Mouse (Mus musculus) layer of hippocampus, postnatal 10 days (tissue): ENCODE measurements around the gene Utrn. TPM values are rescaled to one million over a fixed set of nuclear protein-coding genes. Genes with fewer than 3 reads are reported as not detected.

ENCODE experiments used
- DNase-seq, 2 experiments: peaks; one replicate each; pipeline ENCODE4 v3.0.0; 2021; ENCODE audit warnings: low spot score in 2 of 2
- total RNA-seq, 2 experiments: library from RNA; stranded (reverse); gene quantifications; 2 replicates each; pipeline ENCODE4 v1.2.3; 2021

The Utrn gene
- total RNA-seq, 2 experiments from 2014 or later, result 33.1 to 33.6 TPM

DNA sequence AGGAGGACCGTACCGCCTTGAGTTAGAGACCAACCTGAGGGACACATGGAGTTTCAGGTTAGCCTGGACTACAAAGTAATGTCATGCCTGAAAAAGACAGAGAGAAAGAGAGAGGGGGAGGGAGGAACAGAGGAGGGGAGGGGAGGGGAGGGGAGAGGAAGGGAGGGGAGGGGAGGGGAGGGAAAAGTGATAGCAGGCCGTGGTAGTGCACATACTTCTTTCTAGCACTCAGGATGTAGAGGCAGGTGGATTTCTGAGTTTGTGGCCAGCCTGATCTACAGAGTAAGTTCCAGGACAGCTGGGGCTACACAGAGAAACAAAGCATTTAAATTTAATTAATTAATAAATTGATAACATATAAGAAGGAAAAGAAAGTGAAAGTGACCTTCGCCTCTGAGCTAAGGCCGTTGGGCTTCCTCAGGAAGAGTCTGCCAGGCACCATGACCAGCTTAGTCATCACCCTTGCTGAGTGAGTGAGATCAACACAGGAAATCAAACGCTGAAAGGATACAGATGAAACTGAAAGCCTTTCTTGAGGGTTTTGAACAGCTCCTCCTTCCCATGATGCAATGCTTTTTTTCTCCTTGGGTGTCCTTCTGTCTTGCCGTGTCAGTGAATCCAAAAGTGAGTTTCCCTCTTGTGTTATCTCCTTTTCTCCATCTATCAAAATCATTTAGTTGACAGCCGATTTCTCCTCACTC is 5.6 kb upstream of the Utrn start:
- DNase-seq, result no peak

DNA sequence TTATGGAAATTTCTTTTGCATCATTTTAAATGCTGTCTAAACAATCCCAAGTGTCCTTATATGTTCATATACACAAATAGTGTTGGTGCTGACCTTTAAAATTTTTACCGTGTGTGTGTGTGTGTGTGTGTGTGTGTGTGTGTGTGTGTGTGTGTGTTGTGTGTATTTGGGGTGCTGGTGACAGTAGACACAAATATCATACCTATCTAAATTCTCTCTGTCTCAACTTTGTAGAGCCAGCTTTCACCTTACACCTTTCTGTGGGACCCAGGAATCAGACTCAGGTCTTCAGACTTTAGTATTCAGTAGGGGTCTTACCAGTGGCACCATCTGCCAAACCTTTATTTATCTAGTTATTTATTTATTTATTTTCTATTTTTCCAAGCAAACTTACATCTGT is 681 bp upstream of the Utrn start:
- DNase-seq, result no peak

DNA sequence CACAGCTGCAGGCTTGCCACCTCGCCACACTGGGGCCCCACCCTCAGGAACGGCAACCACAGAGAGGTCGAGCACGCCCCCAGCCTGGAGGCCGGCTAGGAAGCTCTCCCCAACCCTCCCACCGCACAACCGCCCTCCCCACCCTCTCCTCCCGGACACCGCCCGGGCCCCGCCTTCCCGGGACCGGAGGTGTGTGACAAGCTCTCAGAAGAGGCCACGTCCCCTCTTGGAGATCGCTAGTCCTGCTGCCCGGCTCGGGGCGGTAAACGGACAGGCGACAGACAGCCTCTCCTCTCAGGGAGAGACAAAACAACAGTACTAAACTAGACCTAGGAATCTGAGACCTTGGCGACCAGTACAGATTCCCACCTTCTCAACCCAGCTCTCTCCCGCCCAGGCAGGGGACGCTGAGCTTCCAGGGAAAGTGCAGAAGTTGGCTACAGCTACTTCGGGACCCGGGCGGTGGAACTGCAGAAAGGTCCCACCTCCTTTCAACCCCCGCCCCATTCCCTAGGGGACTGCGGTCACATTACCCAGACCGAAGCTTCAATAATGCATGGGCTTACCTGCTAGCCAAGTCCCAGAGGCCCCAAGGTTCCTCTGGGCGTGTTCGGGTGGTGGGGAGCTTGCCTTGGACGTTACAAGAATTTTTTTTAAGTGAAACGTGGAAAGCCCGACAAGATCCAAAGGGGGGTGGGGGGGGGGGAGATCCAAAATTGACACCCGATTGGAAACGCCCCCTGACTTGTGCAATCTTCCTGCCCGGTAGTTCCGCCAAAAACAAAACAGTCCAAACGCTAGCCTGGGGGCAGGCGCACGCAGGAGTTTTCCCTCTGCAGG is 756 bp downstream of the Utrn start:
- DNase-seq, result peak; percentile 29 to 45

DNA sequence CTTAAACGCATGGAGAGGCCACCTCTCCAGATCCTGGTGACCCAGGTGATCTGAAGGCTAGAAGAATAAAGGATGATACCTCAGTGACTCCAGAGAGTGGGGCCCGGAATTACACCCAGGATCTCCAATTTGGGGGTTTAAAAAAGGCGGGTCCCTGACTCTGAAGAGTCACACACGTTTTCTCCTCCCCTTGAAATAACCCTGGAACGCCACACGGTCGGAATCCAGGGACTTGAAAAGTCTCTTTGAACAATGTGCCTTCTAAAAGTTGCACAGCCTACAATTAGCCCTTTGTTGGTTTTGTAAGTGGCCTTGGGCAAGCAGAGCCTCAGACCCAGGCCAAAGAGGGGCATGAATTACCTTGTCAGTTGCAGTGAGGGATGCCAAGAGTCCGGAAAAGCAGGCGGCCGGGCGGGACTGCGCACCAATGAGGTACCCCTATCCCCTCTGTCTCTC is 1.4 kb downstream of the Utrn start:
- DNase-seq, result no peak

DNA sequence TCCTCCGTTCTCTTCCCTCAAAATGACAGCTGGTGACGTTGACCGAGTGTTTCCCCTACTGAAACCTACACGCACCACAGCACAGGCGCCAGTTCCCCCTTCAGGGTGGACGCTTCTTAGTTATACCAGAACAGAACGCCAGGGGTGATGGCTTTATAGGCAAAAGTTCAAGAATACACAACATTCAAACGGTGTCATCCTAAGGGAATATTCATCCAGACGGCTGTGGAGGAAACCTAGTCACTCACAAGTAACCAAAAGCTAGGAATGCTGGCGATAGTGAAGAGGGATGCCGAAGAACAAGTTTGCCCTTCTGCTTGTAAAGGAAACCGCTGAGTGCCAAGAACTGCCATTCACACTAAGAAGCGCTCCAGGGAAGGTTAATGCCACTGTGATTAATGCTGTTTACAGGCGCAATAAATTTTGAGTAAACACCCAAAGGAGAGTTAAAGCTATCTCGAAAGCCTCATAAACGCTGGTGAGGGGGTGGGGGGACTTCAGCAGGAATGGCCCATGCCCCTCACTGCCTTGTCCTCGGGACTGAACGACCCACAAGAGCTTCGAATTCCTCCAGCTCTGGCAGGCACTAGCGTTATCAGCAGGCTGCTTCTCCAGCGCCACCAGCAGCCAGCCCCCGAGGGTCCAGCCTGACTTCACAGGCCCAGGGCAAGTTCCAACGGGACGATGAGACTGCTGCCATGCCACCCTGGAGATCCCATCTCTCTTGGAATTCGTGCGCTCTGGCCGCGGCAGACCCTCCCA is 2.0 kb downstream of the Utrn start:
- peak in 1 of 2 experiments; percentile 21 for DNase-seq

DNA sequence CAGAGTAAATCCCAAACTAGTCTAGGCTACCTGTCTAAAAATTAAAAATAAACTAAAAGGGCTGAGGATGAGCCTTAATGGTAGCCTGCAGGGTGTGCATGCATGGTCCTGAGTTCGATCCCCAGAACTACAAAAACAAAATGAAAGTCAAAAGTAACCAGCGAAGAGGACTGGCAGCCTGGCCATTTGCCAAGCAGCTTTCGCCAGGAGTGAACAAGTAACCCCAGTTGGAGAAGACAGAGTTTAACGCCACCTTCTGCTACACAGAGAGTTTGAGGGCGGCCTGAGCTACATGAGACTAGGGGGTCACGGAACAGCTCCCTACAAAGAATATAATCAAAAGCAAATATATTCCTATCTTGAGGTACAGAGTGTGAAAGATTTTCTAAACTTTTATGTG is 4.0 kb downstream of the Utrn start:
- no peak for DNase-seq

DNA sequence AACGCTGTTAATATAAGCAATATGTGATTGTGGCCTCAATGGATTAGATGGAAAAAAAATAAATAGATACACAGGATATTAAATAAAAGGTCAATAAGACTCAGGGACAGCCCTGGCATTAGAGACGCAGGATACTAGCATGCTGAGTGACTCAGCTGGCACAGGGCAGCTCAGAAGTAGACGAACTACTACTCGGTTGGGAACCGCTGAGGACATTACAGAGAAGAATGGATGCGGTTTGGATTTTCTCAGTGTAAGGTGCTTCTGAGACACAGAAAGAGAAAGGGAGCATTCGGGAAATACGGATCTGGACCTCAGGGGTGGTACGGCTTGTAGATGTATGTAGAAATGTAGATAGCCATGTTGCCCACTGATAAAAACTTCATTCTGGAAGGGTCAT is 5.6 kb downstream of the Utrn start:
- no peak for DNase-seq

DNA sequence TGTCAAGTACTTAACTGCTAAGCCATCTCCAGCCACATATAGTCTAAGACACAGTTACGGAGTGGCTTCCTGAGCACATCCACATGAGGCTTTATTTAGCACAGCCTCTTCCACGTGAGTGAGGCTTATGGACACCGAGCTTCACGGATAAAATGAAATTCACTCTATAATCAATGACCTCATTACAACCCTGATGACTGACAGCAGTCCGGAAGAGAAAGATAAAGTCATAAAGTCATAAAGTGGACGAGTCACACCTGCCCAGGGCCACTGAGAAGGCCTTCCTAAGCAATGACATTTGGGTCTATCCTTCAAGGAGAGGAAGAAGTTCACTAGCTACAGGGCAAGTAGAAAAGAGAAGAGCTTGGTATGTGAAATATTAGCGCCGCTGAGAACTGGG is 7.1 kb downstream of the Utrn start:
- no peak for DNase-seq

DNA sequence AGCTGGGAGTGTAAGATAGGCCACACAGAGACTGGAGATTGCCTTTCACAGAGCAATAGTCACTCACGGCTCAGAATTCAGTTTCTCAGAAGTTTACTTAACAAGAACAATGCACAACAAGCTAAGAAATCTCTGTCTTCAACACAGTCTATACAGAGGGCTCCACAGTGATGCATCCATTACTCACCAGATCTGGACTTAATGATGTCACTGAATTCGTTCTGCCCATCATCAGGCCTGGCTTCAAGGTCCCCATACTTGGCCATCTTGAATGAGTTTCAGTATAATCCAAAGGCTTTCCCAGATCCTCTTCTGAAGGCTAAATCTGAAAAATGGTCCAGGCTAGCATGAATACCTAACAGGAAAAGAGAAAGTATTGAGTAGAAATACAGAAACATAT is 7.8 kb downstream of the Utrn start:
- DNase-seq, result no peak

DNA sequence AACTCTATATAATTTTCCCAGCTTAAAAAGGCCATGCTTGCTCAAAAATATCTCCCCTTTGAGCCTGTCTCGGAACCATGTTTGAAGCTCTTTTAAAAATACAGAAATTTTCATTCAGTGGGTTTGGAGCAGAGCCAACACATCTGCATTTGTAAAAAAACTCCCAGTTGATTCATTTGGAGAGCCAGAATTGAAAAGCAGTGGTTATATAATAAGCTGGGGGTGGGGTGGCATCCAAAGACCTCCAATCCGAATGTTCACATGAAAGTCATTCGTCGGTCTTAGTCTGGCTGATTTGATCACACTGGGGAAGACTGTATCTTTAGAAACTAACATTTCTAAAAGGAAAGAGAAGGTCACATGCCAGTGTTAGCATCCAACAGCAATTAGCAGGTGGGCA is 8.4 kb downstream of the Utrn start:
- no peak for DNase-seq

DNA sequence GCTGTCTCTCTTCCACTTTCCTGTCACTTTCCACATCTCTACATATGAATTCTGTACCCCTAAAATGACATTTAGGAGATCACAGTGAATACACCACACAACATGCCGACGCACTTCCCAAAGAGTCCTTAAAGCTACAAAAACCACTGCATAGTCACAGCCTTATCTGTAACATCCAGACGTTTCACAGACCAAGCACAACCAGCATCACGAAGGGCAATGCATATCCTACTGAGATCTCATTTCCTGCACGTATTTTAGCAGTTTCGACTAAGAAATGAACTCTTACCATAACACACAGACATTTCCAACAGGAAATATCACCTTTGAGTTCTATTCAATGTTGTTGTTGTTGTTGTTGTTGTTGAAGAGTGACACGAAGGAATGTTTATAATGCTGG is 8.8 kb downstream of the Utrn start:
- no peak for DNase-seq

DNA sequence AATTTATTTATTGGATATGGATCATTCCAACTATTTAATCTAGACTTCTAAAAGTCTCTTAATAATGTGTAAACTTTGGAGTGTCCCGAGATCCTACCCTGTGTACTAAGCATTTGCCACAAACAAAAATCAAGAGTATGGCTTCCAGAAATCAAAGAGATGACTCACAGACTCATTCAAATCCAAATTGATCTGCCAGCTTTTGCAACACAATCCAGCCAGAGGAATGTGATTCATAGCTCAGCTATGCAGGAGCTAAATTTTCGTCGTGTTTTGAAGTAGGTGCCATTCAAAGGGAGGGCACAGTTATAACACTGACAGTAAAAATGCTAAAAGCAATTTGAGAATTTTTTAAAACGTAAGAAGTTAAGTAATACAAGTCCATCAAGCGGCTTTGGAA is 11.1 kb downstream of the Utrn start:
- DNase-seq, result no peak

DNA sequence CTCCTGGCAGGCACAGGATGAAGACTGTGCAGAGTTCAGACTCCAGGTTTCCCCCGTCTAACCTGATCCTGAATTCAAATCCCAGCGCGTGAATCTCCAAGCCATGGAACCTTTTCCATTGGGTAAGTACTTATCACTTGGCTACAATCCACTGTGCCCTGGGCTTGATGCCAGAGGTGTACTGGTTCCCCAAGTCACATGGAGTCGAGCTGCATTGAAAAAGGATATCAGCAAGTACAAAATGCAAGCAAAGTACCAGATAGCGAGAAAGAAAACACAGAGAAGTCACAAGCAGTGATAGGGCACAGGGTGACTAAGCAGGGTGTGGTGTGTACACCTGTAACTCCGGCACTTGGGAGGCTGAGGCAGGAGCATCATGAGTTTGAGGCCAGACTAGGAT is 14.9 kb downstream of the Utrn start:
- DNase-seq, result no peak

DNA sequence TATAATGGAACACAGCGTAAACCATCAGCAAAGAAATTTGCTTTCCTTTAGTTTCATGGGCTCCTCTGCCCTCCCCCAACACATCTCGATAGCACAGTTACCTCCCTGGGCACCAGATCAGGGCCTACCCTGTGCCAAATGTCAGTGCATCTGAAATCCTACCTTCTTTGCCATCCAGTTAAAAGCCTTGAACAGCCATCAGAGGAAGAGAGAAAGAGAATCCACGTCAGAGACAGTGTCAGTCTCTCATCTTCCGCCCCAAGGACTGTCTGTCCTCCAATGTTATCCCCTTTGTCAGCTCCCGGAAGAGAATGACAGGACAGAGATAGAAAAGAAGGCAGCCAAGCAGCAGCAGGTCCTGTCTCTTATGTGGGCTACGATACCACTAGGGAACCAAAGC is 15.4 kb downstream of the Utrn start:
- no peak for DNase-seq

DNA sequence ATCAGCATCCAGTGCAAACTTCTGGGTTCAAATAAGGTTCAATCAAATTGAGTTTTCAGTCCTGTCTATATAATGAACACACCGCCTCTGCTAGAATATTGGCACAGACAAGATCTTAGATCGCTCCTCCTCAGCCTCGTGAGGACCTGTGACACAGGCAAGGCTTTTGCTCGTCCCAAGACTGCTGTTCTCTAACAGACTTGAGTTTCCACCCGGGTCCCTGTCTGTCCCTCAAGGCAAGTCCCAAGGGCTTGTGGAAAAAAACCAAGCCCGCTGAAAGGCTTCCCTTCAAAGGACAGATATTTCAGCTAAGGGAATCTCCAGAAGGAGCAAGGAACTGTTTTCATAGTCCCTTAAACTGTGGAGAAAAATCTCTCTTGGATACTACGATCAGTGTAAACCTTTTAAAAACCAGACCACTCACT is 16.0 kb downstream of the Utrn start:
- no peak for DNase-seq

DNA sequence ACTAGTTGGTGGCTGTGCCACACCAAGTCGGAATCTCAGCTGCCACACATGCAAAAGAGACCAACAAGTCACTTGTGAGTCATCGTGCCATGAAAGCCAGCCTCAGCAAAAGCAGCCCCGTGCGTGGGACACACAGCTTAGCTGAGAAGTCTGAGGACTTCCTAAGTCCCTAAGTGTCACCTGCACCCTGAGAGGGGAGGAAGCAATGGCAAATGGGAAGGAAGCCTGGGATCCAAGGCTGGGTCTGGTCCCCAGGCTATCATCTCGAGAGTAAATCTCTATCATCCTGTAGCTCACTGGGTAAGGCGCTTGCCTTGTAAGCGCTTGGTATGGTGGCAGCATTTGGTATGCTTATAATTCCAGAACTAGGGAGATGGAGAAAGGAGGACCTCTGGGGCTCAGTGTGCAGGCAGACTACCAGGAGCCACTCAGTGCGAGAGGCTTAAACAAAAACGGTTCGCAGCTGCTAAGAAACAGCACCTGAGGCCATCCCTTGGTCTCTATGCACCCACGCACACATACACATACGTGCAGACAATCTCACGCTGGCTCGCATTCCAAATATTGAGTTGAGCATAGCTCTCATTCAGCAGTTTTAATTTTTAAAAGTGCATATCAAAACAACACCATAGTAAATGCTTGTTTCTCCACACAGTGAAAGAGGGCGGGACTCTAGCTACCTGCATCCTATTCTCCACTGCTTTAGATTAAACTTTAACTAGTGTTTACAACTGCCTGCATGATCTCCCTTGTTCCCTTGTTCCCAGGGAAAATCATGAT is 16.6 kb downstream of the Utrn start:
- DNase-seq, result no peak

DNA sequence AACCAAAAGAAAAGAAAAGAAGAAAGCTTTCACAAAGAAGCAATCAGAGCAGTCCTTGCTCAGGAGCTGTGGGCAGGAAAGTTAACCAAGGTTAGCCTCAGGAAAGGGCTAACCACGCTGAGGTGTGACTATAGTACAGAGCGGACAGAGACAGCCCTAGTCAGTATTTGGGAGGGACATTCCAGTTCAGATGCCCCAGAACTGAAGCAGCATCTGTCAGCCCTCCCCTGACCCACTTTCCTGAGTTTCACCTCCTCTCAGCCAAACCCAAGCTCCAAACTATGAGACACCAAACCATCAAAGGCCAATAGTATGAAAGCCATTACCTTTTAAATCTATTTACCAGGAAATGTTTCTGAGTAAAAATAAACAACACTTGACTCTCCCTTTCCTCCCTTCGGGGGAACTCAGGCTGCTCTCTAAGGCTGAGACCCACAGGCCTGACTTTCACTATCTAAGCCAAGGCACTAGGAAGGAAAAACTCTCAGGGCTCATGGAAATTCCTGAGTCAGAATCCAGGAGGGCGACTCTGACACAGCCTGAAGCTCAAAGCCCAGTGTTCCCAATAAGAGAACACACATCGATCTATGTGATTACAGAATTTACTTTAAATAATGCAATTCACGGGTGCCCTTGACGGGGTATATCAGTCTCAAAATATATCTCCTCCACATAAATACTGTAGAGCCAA is 18.2 kb downstream of the Utrn start:
- DNase-seq, result no peak

DNA sequence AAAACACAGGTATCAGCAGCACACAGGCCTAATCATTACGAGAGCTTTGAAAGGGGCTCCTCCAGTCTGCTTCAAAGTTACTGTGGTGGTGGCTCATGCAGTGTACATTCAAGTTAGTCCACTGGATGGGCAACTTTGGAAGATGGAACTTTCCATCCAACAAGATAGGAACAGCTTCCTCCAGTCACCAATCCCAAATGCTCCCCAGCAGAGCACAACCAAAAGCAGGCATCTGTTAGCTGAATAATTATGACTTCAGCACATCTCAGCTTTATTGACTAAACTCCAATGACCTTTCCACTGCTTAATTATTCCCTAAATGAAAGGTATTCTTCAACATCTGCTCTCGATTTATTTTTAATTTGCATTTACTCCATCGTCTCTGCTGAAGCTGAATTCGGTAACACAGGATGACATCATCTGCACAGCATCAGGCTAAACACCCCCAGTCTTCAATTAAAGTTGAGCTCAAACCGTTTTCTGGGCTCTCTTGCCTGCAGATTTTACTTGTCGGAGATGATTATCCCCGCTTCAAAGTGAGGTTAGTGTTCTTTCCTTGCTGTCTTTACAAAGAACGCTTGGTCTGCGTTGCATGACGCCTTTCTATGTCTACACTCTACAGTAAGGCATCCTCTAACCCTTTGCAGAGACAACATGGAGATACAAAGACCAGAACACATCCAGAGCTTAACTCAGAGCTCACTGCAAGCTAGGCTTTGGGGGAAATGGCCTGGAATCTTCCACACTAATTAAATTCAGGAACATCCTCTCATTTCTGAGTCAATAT is 20.6 kb downstream of the Utrn start:
- DNase-seq, result no peak

DNA sequence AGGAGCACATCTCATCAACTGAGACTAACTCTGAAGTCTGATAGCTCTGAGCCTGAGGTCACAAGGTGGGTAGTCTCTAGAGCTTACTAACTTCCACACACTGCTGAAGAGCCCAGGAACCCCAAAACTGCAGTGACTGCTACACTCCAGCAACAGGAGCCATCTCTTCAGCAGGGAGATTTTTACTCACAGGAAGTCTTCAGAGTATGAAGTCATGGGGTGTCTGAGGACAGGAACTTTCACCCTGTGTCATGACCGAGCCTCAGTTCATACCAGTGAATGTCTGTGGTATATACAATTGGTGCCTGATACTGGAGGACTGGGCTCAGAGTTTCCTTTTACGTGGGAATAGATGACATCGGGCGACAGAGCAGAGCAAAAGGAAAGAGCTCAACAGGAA is 26.6 kb downstream of the Utrn start:
- no peak for DNase-seq

DNA sequence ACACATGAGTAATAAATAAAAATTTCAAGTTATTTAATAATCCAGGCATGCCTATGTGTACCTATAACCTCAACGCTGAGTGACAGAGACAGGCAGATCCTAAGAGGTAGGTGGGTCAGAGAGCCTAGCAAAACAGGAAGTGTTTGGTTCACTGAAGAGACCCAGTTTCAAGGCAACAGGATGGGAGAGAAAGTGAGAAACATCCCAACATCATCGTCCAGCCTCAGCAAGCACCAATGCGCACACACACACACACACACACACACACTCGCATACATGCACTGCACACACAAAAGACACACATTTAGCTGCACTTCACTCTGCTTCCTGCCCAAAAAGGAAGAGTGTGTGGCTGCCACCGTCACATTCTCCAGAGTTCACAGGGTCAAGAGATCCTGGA is 27.7 kb downstream of the Utrn start:
- no peak for DNase-seq
